Mouse (Mus musculus) cerebellum, adult 2 months (tissue): ENCODE measurements around the gene Arpc2.

Experiments used
- CTCF ChIP-seq: fragments of 200-500 bp; IDR thresholded peaks from 2 replicates; pipeline ENCODE4 v1.5.1; 2011; ENCODE audit warnings: low read depth, mild to moderate bottlenecking, control low read depth, low read length, moderate library complexity, borderline replicate concordance; ENCODE audit not compliant: insufficient read depth
- POLR2A ChIP-seq: fragments of 200-500 bp; IDR thresholded peaks from 2 replicates; pipeline ENCODE4 v1.6.1; 2011; ENCODE audit warnings: low read length, control low read depth, borderline replicate concordance; ENCODE audit not compliant: insufficient read depth

- TF ChIP-seq CTCF (no peak), POLR2A (no peak)
Observed at GRCm38 (mm10) chr1:74201048-74201844, 34.6 kb upstream of the Arpc2 start.
